Mouse (Mus musculus): ENCODE measurements around the gene Slc30a7. TPM values are rescaled to one million over a fixed set of nuclear protein-coding genes. Genes with fewer than 3 reads are reported as not detected.
A peak's percentile ranks its signal among the peaks of the same experiment; 100 is the strongest.
"Not testable (repeated sequence)": the region's sequence is repeated elsewhere in the genome, so short reads cannot be mapped to it uniquely, and the experiment has no call there.

The Slc30a7 gene
- polyA plus RNA-seq, 1 experiment from 2014 or later = 31.0 TPM

DNA sequence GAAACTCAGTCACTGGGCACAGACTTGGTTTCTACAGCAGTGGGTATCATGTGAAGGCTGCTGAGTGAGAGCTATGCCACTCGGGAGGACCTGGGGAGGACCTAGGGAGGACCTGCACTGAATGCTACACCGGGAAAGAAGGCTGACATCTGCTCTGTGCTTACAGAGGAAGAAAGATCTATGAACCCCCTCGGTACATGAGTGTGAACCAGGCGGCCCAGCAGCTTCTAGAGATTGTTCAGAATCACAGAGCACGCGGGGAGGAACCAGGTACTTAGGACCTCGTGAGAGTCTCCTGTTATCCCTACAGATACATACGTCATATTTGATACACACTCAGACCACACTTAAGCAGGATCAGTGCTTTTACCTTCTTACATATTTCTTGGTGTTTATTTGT lies 80.7 kb downstream of the Slc30a7 start:
- H3K9me3 ChIP-seq (ENCODE audit: control insufficient read depth, low read length) = no peaks in the 10 kb centered on the region
- DNase-seq (ENCODE audit: low spot score) (no peak), ATAC-seq (replicated peaks; ENCODE audit: low FRiP score) (no peak)
- no peak overlapping the region for H3K4me3 ChIP-seq (ENCODE audit: low read depth, low read length)
- H3K27me3 ChIP-seq (ENCODE audit: control insufficient read depth, insufficient read depth, low read length) = no peaks in the 10 kb centered on the region
- H3K27ac ChIP-seq (ENCODE audit: low read depth, low read length) = no peak overlapping the region
- H3K36me3 ChIP-seq (ENCODE audit: control insufficient read depth, insufficient read depth, low read length) = no peaks in the 10 kb centered on the region
- no peaks in the 10 kb centered on the region for H3K4me1 ChIP-seq (replicated peaks; ENCODE audit: control insufficient read depth, insufficient read depth, low read length)
- H3K9ac ChIP-seq (ENCODE audit: low read length) = no peak overlapping the region
- 93% methylated on average over 8 of the region's 8 CpGs for WGBS
- H3K4me2 ChIP-seq (ENCODE audit: low read depth, low read length, severe bottlenecking) = no peak overlapping the region

DNA sequence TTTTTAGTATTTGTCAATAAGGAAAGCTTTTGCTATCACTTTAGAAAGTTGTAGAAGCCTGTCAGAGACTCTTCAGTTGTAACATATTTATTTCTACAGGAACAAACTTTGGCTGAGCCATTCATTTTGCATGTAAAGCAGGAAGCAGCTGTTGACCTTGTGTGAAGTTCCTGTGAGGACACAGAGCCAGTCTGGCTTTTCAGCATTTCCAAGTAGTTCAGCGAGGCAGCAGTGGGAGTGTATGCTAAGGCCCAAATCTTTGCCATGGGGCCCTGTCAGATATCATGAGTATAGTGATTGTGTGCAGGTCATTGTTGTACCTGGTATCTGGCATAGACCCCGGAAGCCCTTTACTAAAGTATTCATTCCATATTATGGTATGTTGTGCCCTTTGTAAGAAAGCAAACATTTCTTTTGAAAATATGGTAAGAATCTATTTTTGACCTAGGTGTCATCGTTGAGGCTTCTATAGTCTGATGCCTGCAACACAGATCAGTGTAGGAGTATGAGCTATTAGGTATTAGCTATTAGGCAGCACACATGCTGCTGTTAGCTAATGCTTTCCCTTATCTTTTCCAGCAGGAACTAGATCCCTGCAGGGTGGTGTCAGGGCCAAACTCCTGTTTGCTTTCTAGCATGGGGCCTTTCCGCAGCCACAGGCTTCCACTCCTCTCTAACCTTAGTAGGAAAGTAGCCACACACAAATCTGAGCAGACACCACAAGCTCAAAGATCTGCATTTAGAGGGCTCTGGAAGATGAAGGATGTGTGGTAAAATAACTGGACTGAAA lies 82.6 kb downstream of the Slc30a7 start:
- Histone ChIP-seq H3K36me3 (ENCODE audit: control insufficient read depth, insufficient read depth, low read length) (no peaks in the 10 kb centered on the region), H3K4me1 (replicated peaks; ENCODE audit: control insufficient read depth, insufficient read depth, low read length) (no peaks in the 10 kb centered on the region), H3K4me3 (ENCODE audit: low read depth, low read length) (no peak overlapping the region), H3K27me3 (ENCODE audit: control insufficient read depth, insufficient read depth, low read length) (no peaks in the 10 kb centered on the region), H3K27ac (ENCODE audit: low read depth, low read length) (no peak overlapping the region), H3K4me2 (ENCODE audit: low read depth, low read length, severe bottlenecking) (no peak overlapping the region), H3K9me3 (ENCODE audit: control insufficient read depth, low read length) (no peaks in the 10 kb centered on the region), H3K9ac (ENCODE audit: low read length) (no peak overlapping the region)
- DNase-seq (ENCODE audit: low spot score) (no peak), ATAC-seq (replicated peaks; ENCODE audit: low FRiP score) (no peak)
- WGBS = 93% methylated on average over 4 of the region's 4 CpGs

DNA sequence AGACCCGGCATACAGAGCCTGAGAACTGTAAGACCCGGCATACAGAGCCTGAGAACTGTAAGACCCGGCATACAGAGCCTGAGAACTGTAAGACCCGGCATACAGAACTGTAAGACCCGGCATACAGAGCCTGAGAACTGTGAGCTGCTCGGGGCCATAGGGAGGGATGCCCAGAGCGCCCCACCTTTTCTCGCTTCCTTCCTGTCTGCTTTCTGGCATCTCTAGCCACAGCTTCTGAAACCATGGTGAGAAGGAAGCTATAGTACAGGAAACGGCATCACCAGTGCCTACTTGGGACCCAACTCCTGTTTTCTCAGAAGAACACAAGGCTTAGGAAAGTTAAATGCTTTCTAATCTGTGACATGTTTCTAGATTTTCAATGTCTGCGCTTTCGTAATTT lies 99.8 kb downstream of the Slc30a7 start:
- not testable (repeated sequence) for H3K36me3 ChIP-seq (ENCODE audit: control insufficient read depth, insufficient read depth, low read length); H3K27me3 ChIP-seq (ENCODE audit: control insufficient read depth, insufficient read depth, low read length)

DNA sequence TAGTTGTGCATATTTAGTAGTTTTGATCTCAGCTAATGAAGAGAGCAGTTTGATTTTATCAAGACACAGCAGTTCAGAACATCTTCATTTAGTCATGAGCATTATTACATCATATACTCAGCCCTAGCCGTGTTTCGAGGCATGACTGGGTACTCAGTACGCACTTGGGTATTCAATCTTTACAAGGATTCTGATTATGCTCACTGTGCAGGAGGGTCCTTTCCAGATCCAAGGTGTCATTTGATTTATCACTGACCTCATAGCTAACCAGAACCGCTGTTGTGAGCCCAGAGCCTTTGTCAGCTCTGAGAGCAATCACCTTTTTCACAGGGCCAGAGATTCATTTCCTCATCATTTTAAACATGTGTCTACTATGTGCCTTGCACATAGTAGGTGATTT lies 101.6 kb downstream of the Slc30a7 start:
- WGBS = 95% methylated on average over 4 of the region's 4 CpGs
- no peak for ATAC-seq (replicated peaks; ENCODE audit: low FRiP score)

More for the DNA sequence above, 99.8 kb downstream of the Slc30a7 start:
- ATAC-seq (replicated peaks; ENCODE audit: low FRiP score); H3K4me1 ChIP-seq (replicated peaks; ENCODE audit: control insufficient read depth, insufficient read depth, low read length); H3K4me2 ChIP-seq (ENCODE audit: low read depth, low read length, severe bottlenecking); H3K4me3 ChIP-seq (ENCODE audit: low read depth, low read length); H3K9me3 ChIP-seq (ENCODE audit: control insufficient read depth, low read length); H3K9ac ChIP-seq (ENCODE audit: low read length); H3K27ac ChIP-seq (ENCODE audit: low read depth, low read length); DNase-seq (ENCODE audit: low spot score): not testable (repeated sequence)
- WGBS = 97% methylated on average over 10 of the region's 11 CpGs

DNA sequence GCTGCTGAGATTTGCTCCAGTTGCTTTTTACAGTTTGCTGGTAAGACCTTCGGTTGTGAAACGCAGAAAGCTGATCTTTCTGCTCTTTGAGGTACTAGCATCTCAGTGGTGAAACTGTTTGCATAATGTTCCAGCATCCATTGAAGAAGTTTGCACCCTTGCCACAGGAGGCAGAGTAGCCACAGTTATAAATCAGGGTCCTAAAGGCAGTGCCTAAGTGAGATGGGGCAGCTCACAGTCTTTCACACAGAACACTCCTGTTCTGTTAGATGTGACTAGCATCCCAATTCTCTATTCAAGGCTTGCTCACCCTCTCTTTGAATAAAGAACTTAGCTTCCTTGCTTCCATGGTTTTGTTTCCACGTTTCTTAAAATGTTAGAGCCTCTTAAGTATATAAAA lies 102.1 kb downstream of the Slc30a7 start:
- WGBS = 92% methylated on average over 3 of the region's 3 CpGs
- no peak for DNase-seq (ENCODE audit: low spot score)
- peaks cover 2% of the 10 kb centered on the region for H3K36me3 ChIP-seq (ENCODE audit: control insufficient read depth, insufficient read depth, low read length)

More for the DNA sequence above, 101.6 kb downstream of the Slc30a7 start:
- no peaks in the 10 kb centered on the region for H3K27me3 ChIP-seq (ENCODE audit: control insufficient read depth, insufficient read depth, low read length)
- no peaks in the 10 kb centered on the region for H3K9me3 ChIP-seq (ENCODE audit: control insufficient read depth, low read length)
- no peak overlapping the region for H3K4me2 ChIP-seq (ENCODE audit: low read depth, low read length, severe bottlenecking)
- no peak overlapping the region for H3K4me3 ChIP-seq (ENCODE audit: low read depth, low read length)
- no peak for DNase-seq (ENCODE audit: low spot score)
- no peaks in the 10 kb centered on the region for H3K4me1 ChIP-seq (replicated peaks; ENCODE audit: control insufficient read depth, insufficient read depth, low read length)
- H3K27ac ChIP-seq (ENCODE audit: low read depth, low read length) = no peak overlapping the region
- H3K9ac ChIP-seq (ENCODE audit: low read length) = no peak overlapping the region
- peaks cover 2% of the 10 kb centered on the region for H3K36me3 ChIP-seq (ENCODE audit: control insufficient read depth, insufficient read depth, low read length)

DNA sequence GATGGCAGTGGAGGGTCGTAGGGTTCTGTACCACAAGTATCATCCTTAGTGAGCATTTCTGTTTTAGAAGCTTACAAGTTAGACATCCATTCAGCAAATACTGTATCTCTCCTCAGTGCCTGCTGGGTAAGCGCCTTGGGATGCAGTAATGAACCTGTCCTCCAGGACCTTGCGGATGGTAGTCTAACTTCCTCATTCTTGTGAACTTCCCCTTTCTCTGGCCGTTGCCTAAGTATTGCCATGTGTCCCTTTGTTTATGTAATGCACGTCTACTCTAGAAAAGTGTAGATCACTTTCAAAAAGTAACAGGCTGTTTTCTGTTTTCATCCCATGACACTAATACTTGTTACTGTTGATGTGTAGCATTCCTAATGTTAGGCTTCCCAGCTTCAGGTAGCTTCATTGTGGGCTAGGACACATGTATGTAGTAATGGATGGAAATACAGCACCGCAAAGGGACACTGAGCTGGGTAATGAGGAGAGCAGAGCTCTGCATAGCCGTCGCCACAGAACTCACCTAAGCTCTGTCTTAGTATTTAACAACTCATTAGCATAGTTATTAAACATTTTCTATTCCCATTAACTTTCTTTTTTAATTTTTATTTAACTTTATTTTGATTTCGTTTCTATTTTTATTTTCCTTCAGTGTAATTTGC lies 104.8 kb downstream of the Slc30a7 start:
- 92% methylated on average over 9 of the region's 9 CpGs for WGBS

More for the DNA sequence above, 102.1 kb downstream of the Slc30a7 start:
- H3K27ac ChIP-seq (ENCODE audit: low read depth, low read length) = no peak overlapping the region
- H3K27me3 ChIP-seq (ENCODE audit: control insufficient read depth, insufficient read depth, low read length) = no peaks in the 10 kb centered on the region
- H3K4me2 ChIP-seq (ENCODE audit: low read depth, low read length, severe bottlenecking) = no peak overlapping the region
- H3K4me1 ChIP-seq (replicated peaks; ENCODE audit: control insufficient read depth, insufficient read depth, low read length) = no peaks in the 10 kb centered on the region
- no peak overlapping the region for H3K9ac ChIP-seq (ENCODE audit: low read length)
- no peaks in the 10 kb centered on the region for H3K9me3 ChIP-seq (ENCODE audit: control insufficient read depth, low read length)
- ATAC-seq (replicated peaks; ENCODE audit: low FRiP score) = no peak
- no peak overlapping the region for H3K4me3 ChIP-seq (ENCODE audit: low read depth, low read length)

DNA sequence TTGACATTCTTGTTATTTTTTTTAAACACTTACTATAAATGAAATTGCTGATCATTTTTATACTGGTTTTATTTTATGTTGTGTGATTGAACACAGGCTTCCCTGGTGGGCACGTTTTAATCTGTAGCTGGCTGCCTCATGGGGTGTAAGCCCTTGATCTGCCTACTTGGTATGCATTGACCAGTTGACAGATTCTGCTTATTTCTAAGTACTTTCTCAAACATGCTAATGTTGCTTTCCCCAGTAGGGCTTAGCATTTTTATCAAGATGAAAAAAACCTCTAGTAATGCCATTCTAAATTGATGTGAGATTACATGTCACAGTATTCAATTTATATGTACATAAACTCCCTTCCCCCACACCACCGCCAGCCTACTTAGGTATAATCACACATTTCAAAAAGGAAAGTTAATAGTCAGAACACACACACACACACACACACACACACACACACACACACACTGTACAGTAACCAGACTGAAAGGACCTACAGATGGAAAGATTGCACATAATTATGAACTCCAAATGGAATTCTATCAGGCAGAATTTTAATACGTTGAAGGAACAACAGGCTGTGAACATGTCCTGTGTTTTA lies 108.8 kb downstream of the Slc30a7 start:
- no peaks in the 10 kb centered on the region for H3K27me3 ChIP-seq (ENCODE audit: control insufficient read depth, insufficient read depth, low read length)
- no peaks in the 10 kb centered on the region for H3K4me1 ChIP-seq (replicated peaks; ENCODE audit: control insufficient read depth, insufficient read depth, low read length)
- H3K4me2 ChIP-seq (ENCODE audit: low read depth, low read length, severe bottlenecking) = no peak overlapping the region
- WGBS = 72% methylated on average over 3 of the region's 3 CpGs
- H3K36me3 ChIP-seq (ENCODE audit: control insufficient read depth, insufficient read depth, low read length) = no peaks in the 10 kb centered on the region
- DNase-seq (ENCODE audit: low spot score) (no peak), ATAC-seq (replicated peaks; ENCODE audit: low FRiP score) (peak; percentile 56; the same call in 1 of the 2 replicates)
- no peak overlapping the region for H3K4me3 ChIP-seq (ENCODE audit: low read depth, low read length)
- H3K9me3 ChIP-seq (ENCODE audit: control insufficient read depth, low read length) = no peaks in the 10 kb centered on the region
- H3K9ac ChIP-seq (ENCODE audit: low read length) = no peak overlapping the region
- H3K27ac ChIP-seq (ENCODE audit: low read depth, low read length) = no peak overlapping the region

More for the DNA sequence above, 104.8 kb downstream of the Slc30a7 start:
- H3K27ac ChIP-seq (ENCODE audit: low read depth, low read length) = no peak overlapping the region
- H3K4me3 ChIP-seq (ENCODE audit: low read depth, low read length) = no peak overlapping the region
- H3K36me3 ChIP-seq (ENCODE audit: control insufficient read depth, insufficient read depth, low read length) = peaks cover under 1% of the 10 kb centered on the region
- H3K27me3 ChIP-seq (ENCODE audit: control insufficient read depth, insufficient read depth, low read length) = no peaks in the 10 kb centered on the region
- ATAC-seq (replicated peaks; ENCODE audit: low FRiP score) = no peak
- no peaks in the 10 kb centered on the region for H3K4me1 ChIP-seq (replicated peaks; ENCODE audit: control insufficient read depth, insufficient read depth, low read length)
- DNase-seq (ENCODE audit: low spot score) = no peak
- H3K9ac ChIP-seq (ENCODE audit: low read length) = no peak overlapping the region
- no peak overlapping the region for H3K4me2 ChIP-seq (ENCODE audit: low read depth, low read length, severe bottlenecking)
- no peaks in the 10 kb centered on the region for H3K9me3 ChIP-seq (ENCODE audit: control insufficient read depth, low read length)

DNA sequence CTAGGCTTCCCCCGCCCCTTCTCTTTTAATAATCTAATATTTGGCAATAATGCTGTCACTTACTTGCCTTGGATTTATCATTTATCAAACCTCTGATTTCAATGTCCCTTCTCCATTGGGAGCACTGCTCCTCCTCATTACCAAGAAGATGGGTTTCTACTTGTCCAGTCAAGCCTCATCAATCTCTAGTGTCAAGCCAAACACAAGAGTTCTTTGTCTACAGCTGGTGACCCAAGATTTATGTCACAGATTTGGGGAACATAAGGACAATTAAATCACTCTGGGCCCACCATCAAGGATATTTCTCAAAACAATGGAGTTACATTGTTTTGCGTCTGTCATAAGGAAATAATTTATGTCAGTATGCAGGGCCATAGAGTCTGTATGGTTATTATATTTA lies 114.0 kb downstream of the Slc30a7 start:
- Histone ChIP-seq H3K4me3 (ENCODE audit: low read depth, low read length) (no peak overlapping the region), H3K9me3 (ENCODE audit: control insufficient read depth, low read length) (no peaks in the 10 kb centered on the region), H3K36me3 (ENCODE audit: control insufficient read depth, insufficient read depth, low read length) (no peaks in the 10 kb centered on the region), H3K9ac (ENCODE audit: low read length) (no peak overlapping the region), H3K4me1 (replicated peaks; ENCODE audit: control insufficient read depth, insufficient read depth, low read length) (no peaks in the 10 kb centered on the region), H3K27ac (ENCODE audit: low read depth, low read length) (no peak overlapping the region), H3K27me3 (ENCODE audit: control insufficient read depth, insufficient read depth, low read length) (no peaks in the 10 kb centered on the region), H3K4me2 (ENCODE audit: low read depth, low read length, severe bottlenecking) (no peak overlapping the region)
- WGBS = 91% methylated on average over 2 of the region's 2 CpGs
- DNase-seq (ENCODE audit: low spot score) (no peak), ATAC-seq (replicated peaks; ENCODE audit: low FRiP score) (no peak)
